Mouse (Mus musculus) CD4-positive naive resting alpha-beta T cell, adult 57 days (primary cell): ENCODE measurements around the gene Tnfrsf13b. TPM values are rescaled to one million over a fixed set of nuclear protein-coding genes. Genes with fewer than 3 reads are reported as not detected.

ENCODE experiments used
- total RNA-seq: library from RNA; stranded (reverse); gene quantifications from one replicate; pipeline ENCODE4 v1.2.4, GENCODE M21; 2023

The Tnfrsf13b gene
- 17.7 TPM for total RNA-seq

DNA sequence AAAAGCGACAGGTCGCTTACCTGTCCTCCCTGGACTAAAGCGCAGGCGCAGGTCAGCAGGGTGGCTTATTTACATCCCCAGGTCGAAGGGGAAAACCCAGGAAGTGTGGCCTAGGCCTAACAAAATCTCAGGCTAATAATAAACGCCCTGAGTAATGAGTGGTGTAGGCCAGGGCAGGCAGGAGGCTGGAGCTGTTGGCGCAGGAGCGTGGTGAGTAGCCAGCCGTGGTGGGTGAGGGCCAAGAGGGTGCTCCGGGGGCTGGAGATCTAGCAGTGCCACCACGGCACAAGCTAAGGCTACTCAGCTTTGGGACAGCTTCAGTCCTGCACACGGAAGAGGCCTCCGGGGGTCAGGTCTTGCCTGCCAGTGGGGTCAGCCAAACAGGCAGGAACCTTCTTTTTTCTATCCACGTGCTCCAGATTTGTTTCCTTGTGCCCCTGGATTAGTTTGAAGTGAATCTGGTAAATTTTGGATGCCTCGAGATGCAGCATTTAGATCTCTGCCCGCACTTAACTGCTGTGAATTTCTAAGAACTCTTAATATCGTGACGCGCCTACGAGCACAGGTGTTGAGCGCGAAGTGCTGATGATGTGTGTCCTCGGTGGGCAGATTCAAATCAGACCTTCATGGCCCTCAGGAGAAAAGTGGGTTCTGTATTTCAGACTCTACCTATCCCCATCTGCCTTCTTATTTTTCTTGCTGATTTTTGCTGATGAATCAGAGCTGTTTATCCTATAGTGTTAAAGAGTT, at the start of gene Tnfrsf13b:
Gene Tnfrsf13b (plus strand): TSS at position 150 of the 750 bp plus-strand sequence.

DNA sequence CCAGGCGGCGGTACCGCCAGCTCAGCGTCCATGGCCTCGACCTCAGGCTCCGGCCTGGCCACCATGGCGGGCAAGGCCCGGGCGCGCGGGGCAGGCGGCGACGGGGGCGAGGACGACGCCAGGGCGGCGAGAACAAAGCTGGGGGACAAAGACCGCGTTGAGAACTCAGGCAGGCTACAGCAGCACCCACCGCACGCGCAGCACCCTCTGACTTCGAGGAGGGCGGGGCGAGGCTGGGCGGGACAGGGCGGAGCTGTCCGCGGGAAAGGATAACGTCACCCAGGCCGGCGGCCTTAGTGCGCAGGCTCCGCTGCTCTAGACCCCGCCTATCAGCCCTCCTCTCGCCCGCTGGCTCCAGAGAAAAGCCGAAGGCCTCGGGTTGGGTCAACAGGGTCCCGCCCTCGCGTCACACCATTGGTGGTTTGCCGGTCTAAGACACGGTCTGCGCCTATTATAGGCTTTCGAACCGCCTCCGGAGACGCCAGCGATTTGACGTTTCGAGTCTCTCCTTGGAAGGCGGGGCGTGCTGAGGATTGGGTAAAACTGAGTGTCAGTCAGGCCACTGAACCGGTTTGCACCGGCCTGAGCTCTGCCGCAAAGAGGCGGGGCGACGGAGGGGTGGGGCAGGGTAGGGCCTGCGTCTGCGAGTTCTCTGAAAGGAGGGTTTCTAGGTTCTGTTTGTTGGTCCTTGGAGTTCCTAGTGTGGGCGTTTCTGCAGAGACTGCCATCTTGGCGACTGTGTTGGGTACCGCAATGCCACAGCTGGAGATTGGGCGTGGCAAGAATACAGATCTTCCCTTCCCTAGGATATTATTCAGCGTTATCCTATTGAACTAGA, 48.5 kb downstream of the Tnfrsf13b start, which contains the start of gene Usp22:
Gene Usp22 (minus strand): TSS at position 235 of the 838 bp plus-strand sequence.

Other genes starting within 250 kb of the Tnfrsf13b start
- 21.7 TPM for gene Tmem11, start 247.5 kb upstream of the Tnfrsf13b start, total RNA-seq
- 8.1 TPM for gene Natd1, start 212.0 kb upstream of the Tnfrsf13b start, total RNA-seq
- 28.3 TPM for gene Map2k3, start 194.7 kb upstream of the Tnfrsf13b start, total RNA-seq
- gene Kcnj12, start 104.2 kb upstream of the Tnfrsf13b start, total RNA-seq = not detected
- gene Usp22, start 48.3 kb downstream of the Tnfrsf13b start, total RNA-seq = 113 TPM
- not detected for gene Aldh3a1, start 80.8 kb downstream of the Tnfrsf13b start, total RNA-seq
- 58.3 TPM for gene Aldh3a2, start 140.7 kb downstream of the Tnfrsf13b start, total RNA-seq
- gene Slc47a2, start 216.1 kb downstream of the Tnfrsf13b start, total RNA-seq = not detected